Mouse (Mus musculus): ENCODE measurements around the gene Evx2.

The Evx2 gene

GRCm38 (mm10) chr2:74658667-74659371 is 538 bp downstream of the Evx2 start:
- in situ Hi-C loops (cut with MboI; ENCODE audit: low pct_unique_long_range_greater_than_20kb in 1 of 2, low sequenced_read_pairs in 2 of 2, unreplicated experiment in 1 of 2) = loop anchor here in 1 of 2 experiments (10.0 kb wide), 1 partner anchor 594 kb away; no protein-coding TSS in a partner anchor

GRCm38 (mm10) chr2:74658024-74658666 is 1.2 kb downstream of the Evx2 start:
- in situ Hi-C loops (cut with MboI; ENCODE audit: low pct_unique_long_range_greater_than_20kb in 1 of 2, low sequenced_read_pairs in 2 of 2, unreplicated experiment in 1 of 2) = loop anchor here in 1 of 2 experiments (10.0 kb wide), 1 partner anchor 593 kb away; no protein-coding TSS in a partner anchor

- in situ Hi-C loops (cut with MboI; ENCODE audit: low pct_unique_long_range_greater_than_20kb in 1 of 2, low sequenced_read_pairs in 2 of 2, unreplicated experiment in 1 of 2) = loop anchor here in 1 of 2 experiments (10.0 kb wide), 1 partner anchor 593 kb away; no protein-coding TSS in a partner anchor
Observed at GRCm38 (mm10) chr2:74657251-74658023, 1.9 kb downstream of the Evx2 start.

GRCm38 (mm10) chr2:74656632-74657021 is 2.7 kb downstream of the Evx2 start:
- in situ Hi-C loops (cut with MboI; ENCODE audit: low pct_unique_long_range_greater_than_20kb in 1 of 2, low sequenced_read_pairs in 2 of 2, unreplicated experiment in 1 of 2) = loop anchor here in 1 of 2 experiments (10.0 kb wide), 1 partner anchor 592 kb away; no protein-coding TSS in a partner anchor

GRCm38 (mm10) chr2:74655821-74656631 is 3.3 kb downstream of the Evx2 start:
- in situ Hi-C loops (cut with MboI; ENCODE audit: low pct_unique_long_range_greater_than_20kb in 1 of 2, low sequenced_read_pairs in 2 of 2, unreplicated experiment in 1 of 2) = loop anchor here in 1 of 2 experiments (10.0 kb wide), 1 partner anchor 591 kb away; no protein-coding TSS in a partner anchor

GRCm38 (mm10) chr2:74655420-74655781 is 4.0 kb downstream of the Evx2 start:
- in situ Hi-C loops (cut with MboI; ENCODE audit: low pct_unique_long_range_greater_than_20kb in 1 of 2, low sequenced_read_pairs in 2 of 2, unreplicated experiment in 1 of 2) = loop anchor here in 1 of 2 experiments (10.0 kb wide), 1 partner anchor 591 kb away; no protein-coding TSS in a partner anchor

GRCm38 (mm10) chr2:74654743-74655419 is 4.5 kb downstream of the Evx2 start:
- in situ Hi-C loops (cut with MboI; ENCODE audit: low pct_unique_long_range_greater_than_20kb in 1 of 2, low sequenced_read_pairs in 2 of 2, unreplicated experiment in 1 of 2) = loop anchor here in 1 of 2 experiments (10.0 kb wide), 1 partner anchor 590 kb away; no protein-coding TSS in a partner anchor

GRCm38 (mm10) chr2:74653781-74654535 is 5.4 kb downstream of the Evx2 start:
- in situ Hi-C loops (cut with MboI; ENCODE audit: low pct_unique_long_range_greater_than_20kb in 1 of 2, low sequenced_read_pairs in 2 of 2, unreplicated experiment in 1 of 2) = loop anchor here in 1 of 2 experiments (10.0 kb wide), 1 partner anchor 589 kb away; no protein-coding TSS in a partner anchor

- in situ Hi-C loops (cut with MboI; ENCODE audit: low pct_unique_long_range_greater_than_20kb in 1 of 2, low sequenced_read_pairs in 2 of 2, unreplicated experiment in 1 of 2) = loop anchor here in 1 of 2 experiments (10.0 kb wide), 1 partner anchor 588 kb away; no protein-coding TSS in a partner anchor
Observed at GRCm38 (mm10) chr2:74652996-74653340, 6.4 kb downstream of the Evx2 start.

GRCm38 (mm10) chr2:74647082-74647864 is 12.1 kb downstream of the Evx2 start:
- in situ Hi-C loops (cut with MboI; ENCODE audit: low pct_unique_long_range_greater_than_20kb in 1 of 2, low sequenced_read_pairs in 2 of 2, unreplicated experiment in 1 of 2) = no loop called here

- in situ Hi-C loops (cut with MboI; ENCODE audit: low pct_unique_long_range_greater_than_20kb in 1 of 2, low sequenced_read_pairs in 2 of 2, unreplicated experiment in 1 of 2) = no loop called here
Observed at GRCm38 (mm10) chr2:74645631-74646030, 13.7 kb downstream of the Evx2 start.

- in situ Hi-C loops (cut with MboI; ENCODE audit: low pct_unique_long_range_greater_than_20kb in 1 of 2, low sequenced_read_pairs in 2 of 2, unreplicated experiment in 1 of 2) = no loop called here
Observed at GRCm38 (mm10) chr2:74642431-74642830, 16.9 kb downstream of the Evx2 start.

- in situ Hi-C loops (cut with MboI; ENCODE audit: low pct_unique_long_range_greater_than_20kb in 1 of 2, low sequenced_read_pairs in 2 of 2, unreplicated experiment in 1 of 2) = no loop called here
Observed at GRCm38 (mm10) chr2:74635412-74635811, 23.9 kb downstream of the Evx2 start.

- in situ Hi-C loops (cut with MboI; ENCODE audit: low pct_unique_long_range_greater_than_20kb in 1 of 2, low sequenced_read_pairs in 2 of 2, unreplicated experiment in 1 of 2) = no loop called here
Observed at GRCm38 (mm10) chr2:74620368-74620767, 39.0 kb downstream of the Evx2 start.

GRCm38 (mm10) chr2:74619676-74620246 is 39.6 kb downstream of the Evx2 start:
- in situ Hi-C loops (cut with MboI; ENCODE audit: low pct_unique_long_range_greater_than_20kb in 1 of 2, low sequenced_read_pairs in 2 of 2, unreplicated experiment in 1 of 2) = no loop called here

GRCm38 (mm10) chr2:74617706-74618105 is 41.7 kb downstream of the Evx2 start:
- in situ Hi-C loops (cut with MboI; ENCODE audit: low pct_unique_long_range_greater_than_20kb in 1 of 2, low sequenced_read_pairs in 2 of 2, unreplicated experiment in 1 of 2) = no loop called here
